Mouse (Mus musculus) G1E (cell line): ENCODE results near the gene Gm9049.

Source experiments
- CTCF ChIP-seq: IDR thresholded peaks from 2 replicates; pipeline ENCODE4 v1.5.1; 2012; ENCODE audit warnings: low read depth, low read length, inconsistent platforms, mixed read lengths
- GATA1 ChIP-seq: IDR thresholded peaks from 2 replicates; pipeline ENCODE4 v1.6.1; 2012; ENCODE audit warnings: borderline replicate concordance, low read length, inconsistent platforms, mixed read lengths
- TAL1 ChIP-seq: conservative IDR thresholded peaks from 2 replicates; pipeline ENCODE4 v1.6.1; 2012; ENCODE audit warnings: low read depth, low read length, inconsistent platforms, mixed read lengths

GRCm38 (mm10) chr10:118319024-118319423 is 34.9 kb downstream of the Gm9049 start:
- no peak for TF ChIP-seq CTCF
- TF ChIP-seq TAL1: no peak
- TF ChIP-seq GATA1: no peak
